In genomic region chr4:135079859-135080640, GRCm38 (mm10) we compare ENCODE assay signal across 10 mouse cellular contexts. TPM values are rescaled to one million over a fixed set of nuclear protein-coding genes. Genes with fewer than 3 reads are reported as not detected.
A peak's percentile ranks its signal among the peaks of the same experiment; 100 is the strongest.
DNase-seq lines count a peak whose midpoint lies in the region; ATAC-seq lines count a peak whose summit lies in the region.
"Had no signal": no experiment of that assay in that cellular context is flagged by ENCODE, and none has a peak within 500 bp of the region (broad histone marks: within the 10 kb centered on the region; RNA-seq: fewer than 3 reads in every experiment).

No protein-coding gene starts in this region.

- H3K4me2 ChIP-seq in embryonic facial prominence, embryonic 14.5 days (ENCODE audit: low read depth, low read length): no peak overlapping the region
- H3K4me2 ChIP-seq: intestine, embryonic 15.5 days had no signal

- H3K4me3 ChIP-seq in embryonic facial prominence, embryonic 14.5 days (ENCODE audit: low read depth, low read length): no peak overlapping the region
- H3K4me3 ChIP-seq: intestine, embryonic 15.5 days had no signal

- intact Hi-C loops in heart, postnatal 36 days (cut with DNase I): no loop called here

- H3K36me3 ChIP-seq in embryonic facial prominence, embryonic 14.5 days (ENCODE audit: control insufficient read depth, insufficient read depth, low read length): no peaks in the 10 kb centered on the region
- H3K36me3 ChIP-seq: intestine, embryonic 15.5 days had no signal

- peaks cover 6% of the 10 kb centered on the region for H3K27me3 ChIP-seq in embryonic facial prominence, embryonic 14.5 days (replicated peaks; ENCODE audit: control insufficient read depth, insufficient read depth, low read length)
- H3K27me3 ChIP-seq: intestine, embryonic 15.5 days had no signal

- no peak overlapping the region; the same call in none of the 2 replicates for H3K27ac ChIP-seq in embryonic facial prominence, embryonic 14.5 days (replicated peaks; ENCODE audit: low read depth, low read length)
- H3K27ac ChIP-seq: intestine, embryonic 15.5 days had no signal

- H3K9me3 ChIP-seq in embryonic facial prominence, embryonic 14.5 days (ENCODE audit: control insufficient read depth, low read length): no peaks in the 10 kb centered on the region
- H3K9me3 ChIP-seq: intestine, embryonic 15.5 days had no signal

- WGBS in embryonic facial prominence, embryonic 14.5 days: 36% methylated on average over 18 of the region's 23 CpGs

- DNase-seq in heart, postnatal 4 days: peak; percentile 14
- no peak for DNase-seq in heart, postnatal 36 days
- DNase-seq in embryonic facial prominence, embryonic 14.5 days (ENCODE audit: low spot score): peak; percentile 76
- no peak for DNase-seq in gastrocnemius, postnatal 4 days (ENCODE audit: low spot score in 2 of 2)
- no peak for DNase-seq in adrenal gland, adult 2 months
- DNase-seq in cerebellum, postnatal 36 days: no peak
- DNase-seq: liver, postnatal 0 days had no signal

- peaks cover 7% of the 10 kb centered on the region; the same call in 1 of the 2 replicates for H3K4me1 ChIP-seq in embryonic facial prominence, embryonic 14.5 days (ENCODE audit: control insufficient read depth, insufficient read depth, low read length)

- H3K9ac ChIP-seq in embryonic facial prominence, embryonic 14.5 days (ENCODE audit: low read depth, low read length): no peak overlapping the region
- H3K9ac ChIP-seq: intestine, embryonic 15.5 days; liver, postnatal 0 days had no signal

- ATAC-seq in CD4-positive, CD25-positive, alpha-beta regulatory T cell, adult 4 months: peak; percentile 91
- no peak for ATAC-seq in embryonic facial prominence, embryonic 14.5 days (ENCODE audit: low read depth)
- peak; percentile 20; the same call in 1 of the 2 replicates for ATAC-seq in neutrophil, adult 5-6 weeks (ENCODE audit: extremely low read depth, insufficient number of reproducible peaks, low FRiP score, poor library complexity, severe bottlenecking)
- ATAC-seq: intestine, embryonic 15.5 days; liver, postnatal 0 days had no signal

RNA-seq across cellular contexts. Expression of gene Runx3, which starts 40.4 kb away (rescaled TPM):
- under 1 TPM; 0.25 to 0.45 TPM for total RNA-seq in heart, postnatal 4 days (2021)
- total RNA-seq in heart, postnatal 36 days (2021): under 1 TPM; 0.43 to 0.50 TPM
- 10 to 100 TPM in 1 of 2 experiments, 1 to 10 TPM in 1; 9.8 to 11.2 TPM for polyA plus RNA-seq in CD4-positive, CD25-positive, alpha-beta regulatory T cell, adult 4 months (2017; shearing (Covaris generic))
- polyA plus RNA-seq in embryonic facial prominence, embryonic 14.5 days (2014; fragmentation: Nextera tagmentation; extraction: Ambion mirVana): 2.3 and 2.4 TPM in 2 replicates
- total RNA-seq in neutrophil, adult 5-6 weeks (2017): 24.0 and 27.3 TPM in 2 replicates
- under 1 TPM; 0.34 to 0.49 TPM for total RNA-seq in gastrocnemius, postnatal 4 days (2021)
- 1 to 10 TPM; 3.1 to 4.0 TPM for total RNA-seq in adrenal gland, adult 2 months (2021)
- 3.4 and 4.7 TPM in 2 replicates for polyA plus RNA-seq in adrenal gland, adult 2 months (2012; rRNA removed)

Comparison
In these comparisons a context has a peak if more than half of its experiments do, and no peak if none do; other contexts are left out.
1. DNase-seq: peak in heart, postnatal 4 days (single experiment) and embryonic facial prominence, embryonic 14.5 days (single experiment); none in heart, postnatal 36 days (0 of 2), gastrocnemius, postnatal 4 days (0 of 2), adrenal gland, adult 2 months (single experiment) and cerebellum, postnatal 36 days (0 of 2).